Mouse (Mus musculus) left cerebral cortex, postnatal 10 days (tissue): ENCODE results near the gene Ptchd3. TPM values are rescaled to one million over a fixed set of nuclear protein-coding genes. Genes with fewer than 3 reads are reported as not detected.

Experiments used
- total RNA-seq, 2 experiments: library from RNA; stranded (reverse); gene quantifications; 2 replicates each; pipeline ENCODE4 v1.2.3; 2021

The Ptchd3 gene
- total RNA-seq, 2 experiments from 2014 or later, result not detected

Other genes starting within 250 kb of the Ptchd3 start
- gene B3gntl1, start 157.1 kb upstream of the Ptchd3 start, total RNA-seq, result 1 to 10 TPM; 6.9 to 7.0 TPM
- 1 to 10 TPM; 5.4 to 9.2 TPM for gene Metrnl, start 128.7 kb upstream of the Ptchd3 start, total RNA-seq